ENCODE assay signal across 8 mouse cellular contexts in the genomic region with DNA sequence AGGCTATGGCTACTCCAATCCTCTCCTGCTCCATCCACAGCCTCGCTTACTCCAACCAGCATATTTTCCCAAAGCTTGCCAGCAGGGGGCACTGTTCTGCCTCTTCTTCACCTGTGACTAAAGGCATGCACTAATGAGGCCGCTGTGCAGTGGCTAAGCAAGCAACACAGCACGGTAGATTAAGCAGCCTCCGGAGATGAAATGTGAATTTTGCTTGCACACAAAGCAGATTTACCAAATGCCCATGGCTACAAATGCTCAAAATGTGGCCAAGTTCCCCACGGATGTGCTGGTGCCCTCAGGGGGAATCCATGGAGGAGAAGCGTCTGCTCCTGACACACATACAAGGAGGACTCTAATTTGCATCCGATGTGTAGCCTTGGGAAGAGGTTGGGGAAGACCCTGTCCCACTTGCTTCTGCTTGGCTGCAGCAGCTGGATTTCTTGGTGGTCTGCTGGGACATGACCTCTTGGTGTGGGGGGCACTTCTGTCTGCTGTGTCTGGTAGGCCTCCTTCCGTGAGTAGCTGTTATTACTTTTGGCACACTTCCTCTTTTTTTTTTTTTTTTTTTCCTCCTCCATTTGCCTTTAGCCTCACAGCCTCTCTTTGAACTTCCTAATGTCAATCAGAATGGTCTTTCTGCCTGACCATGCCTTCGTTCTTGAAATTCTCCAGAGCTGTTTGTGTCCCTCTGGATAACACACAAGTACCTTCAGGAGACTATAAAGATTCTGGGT.
DNase-seq lines count a peak whose midpoint lies in the region; ATAC-seq and TF ChIP-seq lines count a peak whose summit lies in the region.

No protein-coding gene starts in this region.

- no peaks in the 10 kb centered on the region for H3K36me3 ChIP-seq in ES-E14 (ENCODE audit: control insufficient read depth, insufficient read depth, low read length, poor library complexity, severe bottlenecking)
- H3K36me3 ChIP-seq in embryonic facial prominence, embryonic 11.5 days (replicated peaks; ENCODE audit: control insufficient read depth, insufficient read depth, low read depth, low read length): no peaks in the 10 kb centered on the region
- no peaks in the 10 kb centered on the region for H3K36me3 ChIP-seq in hindbrain, embryonic 12.5 days

- in situ Hi-C loops in ES-E14 (cut with MboI; ENCODE audit: low sequenced_read_pairs in 2 of 2, unreplicated experiment in 2 of 2): no loop called here

- peak; percentile 83 for DNase-seq in ES-E14 (ENCODE audit: low read depth, low spot score)
- DNase-seq in adrenal gland, postnatal 4 days (ENCODE audit: low spot score in 2 of 2): peak; percentile 40 to 66
- DNase-seq in embryonic facial prominence, embryonic 11.5 days (ENCODE audit: low spot score): peak; percentile 79
- peak; percentile 72 to 84 for DNase-seq in layer of hippocampus, adult 8-10 months (ENCODE audit: low spot score in 2 of 2)
- peak; percentile 11 for DNase-seq in lung, postnatal 10 days
- DNase-seq in right cerebral cortex, postnatal 10 days (ENCODE audit: low spot score in 2 of 2): peak; percentile 84 to 91

- H3K27ac ChIP-seq in ES-E14 (ENCODE audit: insufficient read depth, low read depth, low read length, poor library complexity, severe bottlenecking): no peak overlapping the region
- no peak overlapping the region for H3K27ac ChIP-seq in embryonic facial prominence, embryonic 11.5 days (replicated peaks; ENCODE audit: low read depth, low read length)
- H3K27ac ChIP-seq in hindbrain, embryonic 12.5 days: no peak overlapping the region

- no peaks in the 10 kb centered on the region for H3K9me3 ChIP-seq in ES-E14 (ENCODE audit: control insufficient read depth, insufficient read depth, low read depth, low read length)
- H3K9me3 ChIP-seq in embryonic facial prominence, embryonic 11.5 days (replicated peaks; ENCODE audit: control insufficient read depth, low read length): no peaks in the 10 kb centered on the region
- H3K9me3 ChIP-seq in hindbrain, embryonic 12.5 days (replicated peaks): no peaks in the 10 kb centered on the region

- H3K27me3 ChIP-seq in embryonic facial prominence, embryonic 11.5 days (ENCODE audit: control insufficient read depth, insufficient read depth, low read length): no peaks in the 10 kb centered on the region
- H3K27me3 ChIP-seq in hindbrain, embryonic 12.5 days: no peaks in the 10 kb centered on the region

- WGBS in embryonic facial prominence, embryonic 11.5 days: 31% methylated on average over 9 of the region's 9 CpGs
- 32% methylated on average over 9 of the region's 9 CpGs for WGBS in hindbrain, embryonic 12.5 days

- ATAC-seq in embryonic facial prominence, embryonic 11.5 days (replicated peaks; ENCODE audit: insufficient number of reproducible peaks, low FRiP score, low TSS enrichment, low read depth): no peak; the same call in 1 of the 2 replicates
- peak; percentile 79 for ATAC-seq in hindbrain, embryonic 12.5 days (ENCODE audit: low FRiP score)
- ATAC-seq in erythroid progenitor cell, adult 5-6 weeks (replicated peaks; ENCODE audit: low FRiP score, poor library complexity, severe bottlenecking): no peak

- H3K4me3 ChIP-seq in ES-E14 (ENCODE audit: insufficient read depth in 1 of 2, low read depth in 1 of 2, low read length in 2 of 2, poor library complexity in 1 of 2, severe bottlenecking in 1 of 2): no peak overlapping the region
- no peak overlapping the region for H3K4me3 ChIP-seq in embryonic facial prominence, embryonic 11.5 days (ENCODE audit: low read depth, low read length)
- no peak overlapping the region for H3K4me3 ChIP-seq in hindbrain, embryonic 12.5 days

- H3K9ac ChIP-seq in ES-E14 (ENCODE audit: insufficient read depth, low read depth, low read length, poor library complexity, severe bottlenecking): no peak overlapping the region
- H3K9ac ChIP-seq in embryonic facial prominence, embryonic 11.5 days (replicated peaks; ENCODE audit: low read length): no peak overlapping the region
- H3K9ac ChIP-seq in hindbrain, embryonic 12.5 days: no peak overlapping the region

- no peak overlapping the region for H3K4me2 ChIP-seq in embryonic facial prominence, embryonic 11.5 days (ENCODE audit: low read depth, low read length)
- peak overlapping the region; percentile 26; the same call in 1 of the 2 replicates for H3K4me2 ChIP-seq in hindbrain, embryonic 12.5 days (replicated peaks)

- no peaks in the 10 kb centered on the region for H3K4me1 ChIP-seq in ES-E14 (ENCODE audit: control insufficient read depth in 2 of 2, insufficient read depth in 2 of 2, low read length in 2 of 2, poor library complexity in 1 of 2)
- no peaks in the 10 kb centered on the region for H3K4me1 ChIP-seq in embryonic facial prominence, embryonic 11.5 days (ENCODE audit: control insufficient read depth, insufficient read depth, low read length)
- H3K4me1 ChIP-seq in hindbrain, embryonic 12.5 days: 0 out of 2 replicates have a peak, but pooled peaks cover 2% of the 10 kb centered on the region

TF ChIP-seq in ES-E14, 5 proteins besides CTCF, POLR2A, EP300 and RAD21:
- TF ChIP-seq ZC3H11A (IDR thresholded peaks at IDR 0.05; ENCODE audit: borderline replicate concordance, low read depth, low read length) (peak; percentile 76; the same call in 1 of the 2 replicates), CHD2 (IDR thresholded peaks at IDR 0.05; ENCODE audit: low read depth, low read length) (no peak)

Comparison
In these comparisons a context has a peak if more than half of its experiments do, and no peak if none do; other contexts are left out.
1. DNase-seq: peak in every context shown above with its lines; median percentile 88 in right cerebral cortex, postnatal 10 days; 83 in ES-E14; 79 in embryonic facial prominence, embryonic 11.5 days; 78 in layer of hippocampus, adult 8-10 months; 53 in adrenal gland, postnatal 4 days; 11 in lung, postnatal 10 days.